Mouse (Mus musculus) kidney, adult 2 months (tissue): ENCODE results near the gene Tmem130. TPM values are rescaled to one million over a fixed set of nuclear protein-coding genes. Genes with fewer than 3 reads are reported as not detected.

ENCODE experiments used
- DNase-seq: peaks from one replicate; pipeline ENCODE4 v3.0.0; 2021
- H3K27ac ChIP-seq: fragments of 200-500 bp; 2 replicates; pipeline ENCODE4 v1.5.1; 2012; ENCODE audit warnings: low read depth, low read length, control low read depth, inconsistent platforms; ENCODE audit not compliant: insufficient read depth
- H3K27me3 ChIP-seq: fragments of 200-500 bp; replicated peaks from 2 replicates; pipeline ENCODE4 v1.6.1; 2012; ENCODE audit warnings: mild to moderate bottlenecking, moderate library complexity, low read length, inconsistent platforms; ENCODE audit not compliant: control insufficient read depth, insufficient read depth
- H3K36me3 ChIP-seq: fragments of 200-500 bp; 2 replicates; pipeline ENCODE4 v1.6.1; 2012; ENCODE audit warnings: mild to moderate bottlenecking, moderate library complexity, low read length, inconsistent platforms; ENCODE audit not compliant: control insufficient read depth, insufficient read depth
- H3K4me1 ChIP-seq: fragments of 200-500 bp; 2 replicates; pipeline ENCODE4 v1.6.1; 2011; ENCODE audit warnings: low read length; ENCODE audit not compliant: control insufficient read depth, insufficient read depth
- H3K4me3 ChIP-seq: fragments of 200-500 bp; 2 replicates; pipeline ENCODE4 v1.5.1; 2011; ENCODE audit warnings: mild to moderate bottlenecking, low read depth, low read length, control low read depth; ENCODE audit not compliant: insufficient read depth
- CTCF ChIP-seq: fragments of 200-500 bp; conservative IDR thresholded peaks from 2 replicates; pipeline ENCODE4 v1.5.1; 2011; ENCODE audit warnings: low read depth, mild to moderate bottlenecking, control low read depth, low read length, moderate library complexity, mixed read lengths; ENCODE audit not compliant: insufficient read depth, insufficient read length
- POLR2A ChIP-seq: fragments of 200-500 bp; IDR thresholded peaks from one replicate; pipeline ENCODE4 v1.6.1; 2011; ENCODE audit warnings: low read depth, low read length, control low read depth
- WGBS: fragments of 180-500 bp; shearing (Covaris S2); methylation state at CpG from one replicate; pipeline ENCODE4 v1.1.7; 2018; 5-methylcytosine and 5-hydroxymethylcytosine counted together
- polyA plus RNA-seq: library from polyadenylated mRNA; depleted of rRNA; stranded (reverse); fragments of >200 nt; gene quantifications from 2 replicates; pipeline ENCODE4 v1.2.3, GENCODE M21; 2012

Gene Tmem130
- polyA plus RNA-seq, 1 experiment = 0.55 TPM

- no peak for DNase-seq
- Histone ChIP-seq H3K4me1 (no peaks in the 10 kb centered on the region), H3K27ac (no peak overlapping the region), H3K36me3 (no peaks in the 10 kb centered on the region), H3K4me3 (no peak overlapping the region), H3K27me3 (no peaks in the 10 kb centered on the region)
- TF ChIP-seq CTCF = no peak
- no peak for TF ChIP-seq POLR2A
- 62% methylated on average over 6 of the region's 6 CpGs for WGBS
Observed at GRCm38 (mm10) chr5:144719781-144720180, 41.8 kb downstream of the Tmem130 start.

GRCm38 (mm10) chr5:144717186-144717585 is 44.4 kb downstream of the Tmem130 start:
- no peak overlapping the region for H3K4me3 ChIP-seq
- DNase-seq = no peak
- WGBS = 70% methylated on average over 6 of the region's 6 CpGs

GRCm38 (mm10) chr5:144713371-144713770 is 48.2 kb downstream of the Tmem130 start:
- WGBS = 91% methylated on average over 10 of the region's 10 CpGs
- TF ChIP-seq POLR2A (no peak), CTCF (no peak)
- H3K27me3 ChIP-seq = no peaks in the 10 kb centered on the region; the same call in 1 of the 2 replicates
- H3K4me3 ChIP-seq = no peak overlapping the region
- no peaks in the 10 kb centered on the region for H3K36me3 ChIP-seq
- no peaks in the 10 kb centered on the region for H3K4me1 ChIP-seq
- no peak for DNase-seq
- H3K27ac ChIP-seq = no peak overlapping the region

More at GRCm38 (mm10) chr5:144717186-144717585, 44.4 kb downstream of the Tmem130 start:
- no peaks in the 10 kb centered on the region for H3K4me1 ChIP-seq
- TF ChIP-seq CTCF = no peak
- TF ChIP-seq POLR2A = no peak
- H3K27me3 ChIP-seq = no peaks in the 10 kb centered on the region; the same call in 1 of the 2 replicates
- H3K27ac ChIP-seq = no peak overlapping the region
- no peaks in the 10 kb centered on the region for H3K36me3 ChIP-seq

GRCm38 (mm10) chr5:144707603-144708002 is 54.0 kb downstream of the Tmem130 start:
- Histone ChIP-seq H3K36me3 (no peaks in the 10 kb centered on the region), H3K27ac (no peak overlapping the region), H3K4me3 (no peak overlapping the region), H3K4me1 (no peaks in the 10 kb centered on the region), H3K27me3 (no peaks in the 10 kb centered on the region)
- DNase-seq = no peak
- TF ChIP-seq CTCF (no peak), POLR2A (no peak)
- 87% methylated on average over 6 of the region's 6 CpGs for WGBS

- 46% methylated on average over 20 of the region's 20 CpGs for WGBS
- Histone ChIP-seq H3K27me3 (no peaks in the 10 kb centered on the region), H3K36me3 (no peaks in the 10 kb centered on the region), H3K4me1 (no peaks in the 10 kb centered on the region), H3K4me3 (no peak overlapping the region), H3K27ac (no peak overlapping the region)
- DNase-seq = no peak
- TF ChIP-seq POLR2A (no peak), CTCF (no peak)
Observed at GRCm38 (mm10) chr5:144703464-144704368, 57.9 kb downstream of the Tmem130 start.

- Histone ChIP-seq H3K36me3 (no peaks in the 10 kb centered on the region), H3K27me3 (no peaks in the 10 kb centered on the region), H3K4me3 (no peak overlapping the region), H3K27ac (no peak overlapping the region), H3K4me1 (no peaks in the 10 kb centered on the region)
- WGBS = 65% methylated on average over 8 of the region's 8 CpGs
- DNase-seq = no peak
- no peak for TF ChIP-seq POLR2A
- no peak for TF ChIP-seq CTCF
Observed at GRCm38 (mm10) chr5:144695289-144696060, 66.1 kb downstream of the Tmem130 start.

- TF ChIP-seq CTCF (peak; percentile 36), POLR2A (no peak)
- no peaks in the 10 kb centered on the region for H3K36me3 ChIP-seq
- no peaks in the 10 kb centered on the region for H3K4me1 ChIP-seq
- H3K27me3 ChIP-seq = no peaks in the 10 kb centered on the region
- H3K4me3 ChIP-seq = no peak overlapping the region
- 80% methylated on average over 4 of the region's 4 CpGs for WGBS
- DNase-seq = peak; percentile 12
- H3K27ac ChIP-seq = no peak overlapping the region
Observed at GRCm38 (mm10) chr5:144694161-144694560, 67.5 kb downstream of the Tmem130 start.
